Mouse (Mus musculus) 3T3-L1 (cell line): ENCODE measurements at regions not wholly inside any gene's neighbourhood (a gene's known extent, or its start where the extent isn't known, plus 50 kb on each side); places are given as distances from the start of the nearest gene placed in this dataset.

Source experiments
- DNase-seq: peaks from one replicate; pipeline ENCODE4 v3.0.0-alpha.2; 2015; ENCODE audit warnings: low read depth, low spot score

DNA sequence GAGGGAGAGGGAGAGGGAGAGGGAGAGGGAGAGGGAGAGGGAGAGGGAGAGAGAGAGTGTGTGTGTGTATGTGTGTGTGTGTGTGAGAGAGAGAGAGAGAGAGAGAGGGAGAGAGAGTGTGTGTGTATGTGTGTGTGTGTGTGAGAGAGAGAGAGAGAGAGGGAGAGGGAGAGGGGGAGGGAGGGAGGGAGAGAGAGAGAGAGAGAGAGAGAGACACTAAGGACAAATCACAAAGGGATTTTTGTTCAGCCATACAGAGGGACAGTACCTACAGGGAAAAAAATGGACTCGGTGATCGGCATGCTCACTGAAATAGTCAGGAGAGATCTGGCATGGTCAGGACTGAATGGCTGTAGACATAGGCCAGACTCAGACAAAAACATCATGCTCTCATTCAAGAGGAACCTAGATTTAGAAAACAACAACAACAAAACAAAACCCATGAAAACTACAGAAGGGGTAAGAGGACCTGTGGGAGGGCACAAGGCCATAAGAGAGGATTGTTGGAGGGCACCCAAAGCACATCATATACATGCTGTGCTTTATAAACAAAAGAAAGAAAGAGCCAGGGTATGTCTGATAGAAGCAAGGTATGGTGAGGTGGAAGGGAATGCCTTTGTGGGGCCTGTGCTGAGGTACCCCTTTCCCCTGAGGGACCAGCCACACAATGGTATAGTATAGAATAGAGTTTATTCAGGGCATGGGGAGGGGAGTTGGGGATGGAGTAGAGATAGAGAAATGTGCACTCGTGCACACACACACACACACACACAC lies 127.0 kb upstream of the Med14 start:
- DNase-seq: no peak

DNA sequence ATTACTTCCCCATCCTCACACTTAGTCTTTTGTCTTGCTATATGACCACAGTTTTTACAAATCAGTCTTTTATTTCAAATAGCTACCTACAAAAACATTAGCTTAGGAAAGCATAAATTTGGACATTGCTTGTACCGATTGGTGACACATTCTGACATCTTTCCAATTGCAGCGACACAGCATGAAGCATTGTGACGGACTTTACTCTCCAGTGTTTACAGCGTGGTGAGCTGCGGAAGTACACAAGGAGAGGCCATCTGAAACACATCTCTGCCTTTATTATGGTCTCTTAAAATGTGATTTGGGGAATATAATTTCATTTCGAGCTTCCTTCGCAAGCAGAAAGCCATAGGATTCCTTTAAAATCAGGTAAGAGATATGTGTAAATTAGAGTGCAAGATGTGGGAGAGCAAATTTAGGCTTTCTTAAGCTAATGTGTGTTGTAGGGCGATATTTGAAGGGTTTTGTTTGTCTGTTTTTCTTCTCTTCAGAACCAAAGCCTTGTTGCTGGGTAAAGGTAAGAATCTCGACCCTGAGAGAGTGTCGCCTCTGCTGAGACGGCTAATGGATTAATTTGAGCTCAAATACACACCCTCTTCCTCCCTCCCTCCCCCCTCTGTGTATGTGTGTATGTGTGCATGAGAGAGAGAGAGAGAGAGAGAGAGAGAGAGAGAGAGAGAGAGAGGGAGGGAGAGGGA lies 126.3 kb upstream of the Med14 start:
- DNase-seq: no peak

DNA sequence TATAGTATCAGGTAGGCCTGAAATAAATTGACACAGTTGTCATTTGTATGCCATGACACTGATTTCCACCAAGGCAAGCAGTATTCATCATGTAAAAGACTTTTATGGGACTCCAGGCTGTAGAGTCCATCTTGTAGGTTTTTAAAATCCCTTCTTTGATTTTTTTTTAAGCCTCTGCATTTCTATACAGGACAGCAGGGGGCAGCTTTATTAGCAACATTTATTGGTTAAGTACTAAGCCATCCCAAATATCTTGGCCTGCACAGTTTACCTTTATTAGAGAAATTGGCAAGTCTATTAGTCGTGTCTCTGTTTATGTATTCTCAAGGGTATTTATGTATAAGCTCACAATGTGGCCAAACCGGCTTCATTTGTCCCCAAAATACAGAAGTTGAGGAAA lies 125.6 kb upstream of the Med14 start:
- DNase-seq: peak; percentile 56

DNA sequence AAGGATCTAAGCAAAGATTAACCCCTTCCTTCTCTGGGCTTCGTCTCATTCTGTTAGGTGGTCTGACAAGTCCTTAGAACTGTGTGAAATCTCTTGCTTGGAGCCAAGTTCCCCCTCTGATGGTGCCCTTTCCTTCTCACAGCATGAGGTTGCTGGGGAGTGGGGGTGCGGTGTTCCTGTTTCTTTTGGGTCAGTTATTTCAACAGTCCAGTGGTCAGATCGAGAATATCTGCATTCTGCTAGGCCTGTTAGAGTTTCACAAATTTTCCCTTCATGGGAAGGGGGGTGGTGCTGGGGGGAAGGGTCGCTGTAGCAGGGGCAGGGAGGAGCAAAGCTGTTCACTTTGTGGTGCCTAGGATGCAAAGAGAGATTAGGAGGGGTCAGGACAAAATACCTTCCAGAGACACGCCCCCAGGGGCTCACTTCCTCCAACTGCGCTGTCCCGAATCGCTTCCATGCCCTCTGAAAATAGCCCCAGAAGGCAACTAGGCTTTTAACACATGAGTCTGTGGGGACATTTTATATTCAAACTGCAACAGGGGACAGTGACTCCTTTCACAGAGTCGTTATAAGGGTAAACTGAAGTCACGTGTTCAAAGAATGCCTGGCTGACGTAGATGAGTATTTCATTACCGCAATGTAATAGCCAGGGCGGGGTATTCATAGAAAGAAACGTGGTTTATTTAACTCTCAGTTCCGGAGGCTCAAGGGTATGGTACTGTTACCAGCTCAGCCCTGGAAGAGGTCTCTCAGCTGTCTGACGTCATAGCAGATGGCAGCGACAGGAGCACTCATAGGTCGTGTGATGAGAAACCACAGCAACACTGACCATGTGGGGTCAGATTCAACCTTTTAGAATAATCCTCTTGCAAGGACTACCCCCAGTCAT lies 124.5 kb upstream of the Med14 start:
- DNase-seq: no peak

DNA sequence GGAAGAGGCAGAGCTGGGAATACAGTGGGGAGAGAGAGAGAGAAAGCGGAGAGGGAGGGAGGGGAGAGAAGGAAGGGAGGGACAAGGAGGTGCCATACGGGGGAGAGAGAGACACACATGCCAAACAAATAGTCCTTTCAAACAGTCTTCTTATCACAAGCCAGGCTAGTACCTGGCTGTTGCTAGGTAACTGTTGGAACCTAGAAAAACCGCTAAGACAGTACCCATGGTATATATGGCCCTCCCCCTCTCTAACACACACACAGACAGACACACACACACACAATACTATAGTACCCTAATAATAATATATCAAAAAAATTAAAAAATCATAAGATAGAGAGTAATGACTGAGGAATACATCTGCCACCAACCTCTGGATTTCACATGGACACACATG lies 117.4 kb upstream of the Med14 start:
- no peak for DNase-seq

DNA sequence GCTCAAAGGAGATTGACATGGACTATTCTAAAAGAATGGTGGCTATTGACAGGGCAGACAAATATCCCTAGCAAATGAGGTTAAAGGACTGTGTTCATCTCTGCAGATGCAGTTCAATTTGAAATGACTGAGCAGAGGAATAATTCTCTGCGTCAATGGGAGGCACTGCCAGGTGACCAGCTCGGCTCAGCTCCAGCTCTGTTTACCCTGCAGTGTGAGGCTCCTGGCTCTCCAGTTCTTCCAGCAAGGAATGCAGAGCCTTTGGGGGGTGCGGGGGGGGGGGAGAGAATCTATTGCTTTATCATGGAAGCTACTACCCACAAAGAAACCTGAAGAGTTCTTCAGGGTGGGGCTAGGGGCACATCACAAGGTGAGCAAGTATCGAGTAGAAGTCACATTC lies 115.6 kb upstream of the Med14 start:
- DNase-seq: no peak

DNA sequence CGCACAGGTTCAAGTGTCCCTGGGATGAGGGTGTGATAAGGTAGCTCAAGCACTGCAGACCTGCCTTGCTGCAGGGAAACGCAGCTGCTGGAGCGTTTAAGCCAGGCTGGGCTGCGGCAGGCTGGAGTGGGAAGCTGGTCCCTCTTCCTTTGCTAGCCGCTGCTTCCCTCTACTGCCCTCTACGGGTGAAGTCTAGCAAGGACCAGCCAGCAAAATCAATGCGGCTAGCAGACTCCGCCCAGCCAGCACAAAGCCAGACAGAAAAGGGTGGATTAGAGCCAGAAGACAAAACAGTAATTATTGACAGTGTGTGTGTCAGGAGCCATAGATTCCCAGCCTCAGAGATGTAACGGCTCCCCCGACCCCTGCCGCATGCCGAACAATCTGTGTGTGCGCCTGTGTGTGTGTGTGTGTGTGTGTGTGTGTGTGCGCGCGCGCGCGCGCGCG lies 111.8 kb upstream of the Med14 start:
- peak; percentile 39 for DNase-seq

DNA sequence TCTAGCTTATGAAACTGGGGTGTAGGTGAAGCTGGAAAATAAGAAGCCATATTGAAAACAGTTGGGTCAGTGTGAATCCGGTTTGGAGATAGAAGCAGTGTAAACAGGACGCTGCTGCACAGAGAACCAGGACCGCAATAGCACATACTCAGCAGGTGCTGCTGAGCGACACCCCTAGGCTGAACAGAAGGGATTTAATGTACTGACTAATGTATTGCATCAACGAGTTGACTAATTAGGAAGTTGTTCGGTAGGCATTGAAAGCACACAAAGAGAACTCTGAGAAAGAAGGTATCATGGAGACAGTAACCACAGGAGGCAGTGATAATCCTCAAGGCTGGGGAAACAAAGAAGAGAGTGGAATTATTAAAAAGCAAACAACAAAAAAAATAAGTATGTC lies 111.4 kb upstream of the Med14 start:
- DNase-seq: no peak

DNA sequence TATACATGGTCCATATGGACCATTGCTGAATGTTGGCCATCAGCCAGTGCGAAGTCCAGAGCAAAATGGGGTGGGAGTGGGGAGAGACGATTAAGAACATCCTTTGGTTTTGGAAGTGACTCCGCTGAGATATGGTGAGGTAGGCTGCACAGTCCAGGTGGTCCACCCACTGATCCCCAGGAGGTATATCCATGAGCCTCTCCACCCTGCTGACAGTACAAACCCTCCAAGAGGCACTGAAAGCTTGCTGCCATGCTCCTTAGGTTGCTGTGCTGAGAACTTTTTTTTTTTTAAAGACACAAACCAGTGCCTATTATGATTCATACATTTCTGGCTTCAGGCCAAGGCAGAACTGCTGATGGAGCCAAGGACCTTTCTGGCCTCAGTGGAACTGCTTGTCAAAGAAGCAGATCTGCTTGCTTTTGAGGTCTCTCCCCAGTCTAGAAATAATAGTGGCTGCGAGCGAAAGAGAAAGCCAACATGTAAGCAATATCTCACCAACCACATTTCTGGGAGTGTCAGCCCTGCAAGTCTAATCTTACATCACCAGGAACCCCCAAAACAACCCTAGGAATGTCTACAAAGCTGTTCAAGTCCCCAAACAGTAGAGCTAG lies 105.1 kb upstream of the Med14 start:
- peak; percentile 64 for DNase-seq

DNA sequence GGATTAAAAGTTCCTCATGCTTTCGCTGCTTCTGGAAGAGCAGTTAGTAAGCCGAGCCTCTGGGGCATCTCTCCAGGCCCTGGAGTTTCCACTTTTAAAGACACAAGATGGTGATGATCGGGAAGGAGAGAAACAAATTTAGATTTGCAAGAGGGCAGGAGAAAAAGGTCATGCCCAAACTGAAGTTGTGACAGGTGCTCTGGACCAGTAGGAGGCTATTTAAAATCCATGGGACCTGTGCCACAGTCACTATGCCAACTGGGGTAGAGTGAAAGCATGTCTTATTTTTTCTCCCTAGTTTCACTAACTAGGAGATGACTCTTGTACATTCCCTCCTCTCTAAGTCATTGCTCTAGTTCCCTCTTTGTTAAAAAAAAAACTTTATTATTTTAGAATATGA lies 104.3 kb upstream of the Med14 start:
- no peak for DNase-seq

DNA sequence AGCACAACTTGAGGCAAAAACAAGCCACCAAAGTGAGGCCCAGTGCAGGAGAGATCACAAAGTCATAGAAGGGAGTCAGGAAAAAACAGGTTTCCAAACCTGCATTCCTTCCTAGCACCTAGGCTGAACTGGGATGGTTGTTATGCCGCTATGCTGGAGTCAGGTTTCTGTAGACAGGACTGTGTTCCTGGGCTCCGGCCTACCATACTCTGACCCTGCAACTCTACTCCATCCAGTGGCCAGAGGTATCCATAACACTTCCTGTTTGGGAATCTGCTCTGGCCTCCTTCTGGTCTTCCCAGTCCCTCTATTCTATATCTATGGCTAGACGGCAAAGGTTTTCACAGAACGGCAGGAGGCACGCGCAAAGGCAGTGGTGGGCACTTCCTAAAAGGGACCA lies 98.3 kb upstream of the Med14 start:
- peak; percentile 79 for DNase-seq

DNA sequence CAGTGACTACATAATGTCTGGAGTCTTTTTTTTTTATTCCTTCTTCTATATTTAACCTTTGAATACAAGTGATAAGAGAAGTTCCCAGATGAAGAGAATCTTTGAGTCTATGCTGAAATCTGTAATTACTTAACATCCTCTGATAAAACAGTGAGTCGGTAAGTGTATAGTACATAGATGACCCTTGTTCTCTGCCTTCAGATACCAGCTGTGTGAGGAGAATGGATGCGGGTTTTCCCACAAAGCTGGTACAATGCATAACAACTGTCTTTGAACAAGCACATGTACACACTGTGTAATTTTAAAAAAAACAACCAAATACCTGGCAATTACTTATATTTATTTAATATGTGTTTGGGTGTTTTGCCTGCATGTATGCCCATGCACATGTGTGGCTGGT lies 96.9 kb upstream of the Med14 start:
- DNase-seq: no peak

DNA sequence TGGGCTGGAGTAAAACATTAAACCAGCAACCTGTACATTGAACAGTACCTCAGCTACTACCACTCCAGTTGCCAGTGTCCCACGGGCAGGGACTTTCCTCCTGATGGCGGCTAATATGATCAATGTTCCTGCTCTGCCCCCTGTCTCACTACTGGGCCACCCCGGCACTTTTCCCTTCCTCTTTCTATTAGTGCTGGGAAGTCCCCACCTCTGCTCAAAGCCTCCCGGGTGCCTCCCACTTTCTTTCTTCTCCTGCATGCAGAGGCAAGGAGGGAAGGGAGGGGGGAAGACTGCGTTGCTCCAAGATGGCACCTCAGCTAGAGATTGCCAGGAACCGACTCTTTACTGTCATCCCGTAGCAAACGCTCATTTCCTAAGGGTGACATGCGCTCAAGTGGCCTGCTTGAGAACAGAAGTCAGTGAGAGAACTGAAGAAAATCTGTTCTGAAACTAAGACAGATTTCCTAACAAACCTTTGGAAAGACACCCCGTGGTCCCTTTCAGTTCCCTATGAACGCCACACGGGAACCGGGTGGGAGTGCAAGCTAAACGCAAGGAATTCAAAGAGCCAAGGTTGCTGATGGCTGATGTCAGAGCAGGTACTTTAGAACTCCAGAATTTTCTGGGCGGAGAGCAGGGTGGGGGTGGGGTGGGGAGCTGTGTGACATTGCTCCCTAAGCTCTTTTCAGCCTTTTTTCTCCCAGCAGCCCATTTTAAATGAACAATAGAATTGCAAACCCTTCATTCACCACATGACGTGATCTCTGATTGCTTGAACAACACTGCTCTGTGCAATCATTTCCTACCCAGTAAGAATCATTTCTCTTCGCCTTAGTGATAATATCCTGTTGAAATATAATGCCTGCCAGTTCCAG lies 96.2 kb upstream of the Med14 start:
- no peak for DNase-seq

DNA sequence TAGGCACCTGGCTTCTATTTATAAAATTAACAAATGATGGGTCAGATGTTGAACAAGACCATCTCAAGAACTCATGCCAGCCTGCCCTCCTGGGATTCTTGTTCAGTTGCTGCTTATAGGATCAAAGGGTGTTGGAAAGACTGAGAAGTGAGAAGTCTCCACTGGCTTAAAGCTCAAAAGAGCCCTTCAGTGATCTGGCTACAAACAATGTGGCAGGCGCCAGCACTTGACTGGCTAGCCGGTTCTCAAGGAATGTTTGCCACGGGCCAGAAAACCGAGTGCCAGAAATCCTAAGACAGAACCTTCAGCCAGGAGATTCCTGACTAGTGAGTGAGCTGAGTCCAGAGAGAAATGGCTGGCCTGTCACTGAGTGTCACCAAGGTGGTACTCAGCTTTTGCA lies 93.6 kb upstream of the Med14 start:
- peak; percentile 86 for DNase-seq

DNA sequence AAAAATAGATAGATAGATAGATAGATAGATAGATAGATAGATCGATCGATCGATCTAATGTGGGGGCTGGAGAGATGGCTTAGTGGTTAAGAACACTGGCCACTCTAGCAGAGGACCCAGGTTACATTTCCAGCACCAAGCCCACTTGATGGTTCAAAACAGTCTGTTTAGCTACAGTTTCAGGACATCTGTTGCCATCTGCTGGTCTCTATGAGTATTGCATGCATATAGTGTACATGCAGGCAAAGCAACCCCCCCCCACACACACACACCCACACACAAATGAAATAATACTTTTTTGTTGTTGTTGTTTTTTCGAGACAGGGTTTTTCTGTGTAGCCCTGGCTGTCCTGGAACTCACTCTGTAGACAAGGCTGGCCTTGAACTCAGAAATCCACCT lies 89.8 kb upstream of the Med14 start:
- peak; percentile 74 for DNase-seq

DNA sequence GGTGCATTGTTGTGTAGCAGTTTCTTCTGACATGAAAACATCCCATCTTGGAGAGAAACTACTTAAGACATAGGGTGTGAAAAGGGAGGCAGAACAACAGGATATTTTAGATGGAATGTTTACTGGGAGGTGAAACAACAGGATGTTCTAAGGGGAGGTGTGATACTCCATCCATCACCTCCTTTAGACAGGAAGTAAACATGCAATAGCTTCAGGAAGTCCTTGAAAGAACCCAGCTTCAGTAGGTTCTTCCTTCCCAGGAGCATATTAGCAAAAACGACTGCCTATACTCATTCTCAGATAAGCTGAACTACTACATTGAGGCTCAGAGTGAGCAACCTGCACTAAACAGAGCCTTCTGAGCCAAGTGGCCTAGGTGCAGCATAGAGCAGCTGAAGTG lies 82.6 kb upstream of the Med14 start:
- no peak for DNase-seq

DNA sequence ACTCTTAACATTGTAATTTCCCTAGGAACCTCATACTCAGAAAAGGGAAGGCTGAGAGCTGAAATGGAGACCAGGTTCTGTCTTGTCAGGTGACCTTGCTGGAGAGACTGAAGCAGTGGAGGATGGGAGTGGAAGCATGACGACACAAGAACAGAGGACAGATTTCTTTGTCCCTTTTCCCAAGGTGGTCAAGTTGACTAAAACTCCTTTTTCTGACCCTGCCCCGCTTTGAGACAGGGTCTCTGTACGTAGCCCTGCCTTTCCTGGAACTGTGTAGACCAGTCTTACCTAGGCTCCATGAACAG lies 79.1 kb upstream of the Med14 start:
- no peak for DNase-seq

DNA sequence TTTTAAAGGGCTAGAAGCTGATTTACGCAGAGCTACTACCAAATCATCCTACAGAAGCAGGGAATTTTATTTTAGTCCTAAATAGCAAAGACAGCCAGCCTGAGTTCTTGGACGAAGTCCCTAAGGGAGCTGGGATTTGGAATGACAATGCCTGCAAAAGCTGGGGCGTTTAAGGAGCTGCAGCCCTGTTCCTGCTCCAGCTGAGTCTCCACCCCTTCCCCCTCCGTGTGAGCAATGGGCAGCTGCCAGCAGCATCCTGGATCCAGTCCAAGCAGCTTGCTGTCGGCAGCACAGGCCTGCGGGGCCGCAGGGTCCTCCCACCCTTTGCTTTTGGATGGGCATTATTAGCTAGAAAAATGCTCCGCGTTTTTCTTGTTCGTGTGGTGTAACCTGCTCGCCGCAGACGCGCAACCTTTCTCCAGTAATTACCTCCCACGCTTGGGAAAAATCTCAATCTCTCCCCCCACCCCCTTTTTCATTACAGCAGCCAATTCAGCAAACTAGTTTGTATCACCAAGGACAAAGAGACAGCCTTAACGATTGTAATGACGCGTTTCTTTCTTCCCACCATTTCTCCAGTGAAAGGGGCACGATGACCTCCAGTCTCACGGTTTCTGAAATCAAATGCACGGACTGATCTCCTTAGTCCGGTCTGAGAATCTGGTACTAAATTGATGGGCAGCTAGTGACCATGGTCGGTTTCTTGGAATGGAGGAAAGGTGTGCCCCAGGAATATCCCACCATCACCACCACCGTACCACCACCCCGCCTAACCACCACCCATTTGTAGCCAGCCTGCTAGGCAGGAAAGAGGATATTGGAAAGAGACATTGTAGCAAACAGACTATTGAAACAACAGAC lies 78.5 kb upstream of the Med14 start:
- peak; percentile 70 for DNase-seq

DNA sequence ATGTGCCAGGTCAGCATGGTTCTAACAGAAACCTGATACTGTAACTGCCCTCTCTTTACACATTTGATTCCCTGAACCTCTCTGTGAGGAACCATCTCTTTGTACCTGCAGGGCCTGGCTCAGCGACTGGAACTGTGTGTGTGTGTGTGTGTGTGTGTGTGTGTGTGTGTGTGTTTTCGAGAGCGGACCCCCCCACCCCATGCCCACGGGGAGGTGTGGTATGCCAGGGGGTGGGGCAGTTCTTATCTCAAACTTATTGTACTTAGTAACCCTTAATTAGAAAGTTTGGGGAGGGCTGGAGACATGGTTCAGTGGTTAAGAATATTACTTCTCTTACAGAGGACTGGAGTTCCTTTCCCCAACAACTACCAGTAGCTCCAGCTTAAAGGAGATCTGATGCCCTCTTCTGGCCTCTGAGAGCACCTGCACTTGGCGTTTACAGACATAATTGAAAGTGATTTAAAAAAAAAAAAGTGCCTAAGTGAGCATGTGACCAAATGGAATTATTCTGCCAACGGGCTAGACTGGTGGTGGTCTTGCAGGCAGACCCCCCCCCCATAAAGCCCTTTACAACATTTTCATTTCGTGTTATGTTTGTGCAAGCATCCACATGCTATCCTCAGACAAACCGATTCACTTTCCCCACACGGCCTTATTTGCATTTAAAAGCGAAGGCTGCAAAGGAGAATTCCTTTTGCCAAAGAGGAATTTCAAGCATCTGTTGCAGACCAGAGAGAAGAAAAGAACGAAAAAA lies 77.7 kb upstream of the Med14 start:
- peak; percentile 89 for DNase-seq
